Comparison of ENCODE assay signal across 8 mouse cellular contexts in the genomic region with DNA sequence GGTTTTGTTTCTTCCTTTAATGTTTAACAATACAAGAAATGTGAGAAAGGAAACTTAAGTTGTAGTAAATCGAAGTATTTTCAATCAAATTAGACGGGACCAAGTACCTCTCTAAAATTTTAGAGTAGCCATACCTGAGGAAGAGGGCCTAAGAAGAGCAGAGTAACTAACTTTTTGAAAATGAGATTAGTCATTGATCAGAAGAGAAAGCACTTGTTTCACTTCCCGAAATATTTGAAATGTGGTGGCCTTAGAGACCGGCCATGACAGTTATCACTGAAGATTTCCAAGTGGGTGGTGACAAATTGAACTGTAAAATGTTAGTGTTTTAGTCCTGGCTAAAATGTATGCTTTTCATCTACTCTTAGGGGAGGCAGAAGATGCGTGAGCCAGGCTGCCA. TPM values are rescaled to one million over a fixed set of nuclear protein-coding genes. Genes with fewer than 3 reads are reported as not detected.
DNase-seq lines count a peak whose midpoint lies in the region; ATAC-seq and TF ChIP-seq lines count a peak whose summit lies in the region.

No protein-coding gene starts in this region.

- 41% methylated on average over 5 of the region's 5 CpGs for WGBS in lung, postnatal 0 days
- 58% methylated on average over 5 of the region's 5 CpGs for WGBS in lung, adult 2 months
- 52% methylated on average over 5 of the region's 5 CpGs for WGBS in hindbrain, embryonic 10.5 days
- WGBS in liver, embryonic 16.5 days (ENCODE audit: insufficient replicate concordance): 39% methylated on average over 5 of the region's 5 CpGs
- WGBS in stomach, postnatal 0 days: 65% methylated on average over 5 of the region's 5 CpGs
- 73% methylated on average over 5 of the region's 5 CpGs for WGBS in kidney, adult 2 months
- 81% methylated on average over 5 of the region's 5 CpGs for WGBS in thymus, adult 2 months

- no peak for TF ChIP-seq CTCF in lung, postnatal 0 days (IDR thresholded peaks at IDR 0.05)
- no peak for TF ChIP-seq CTCF in lung, adult 2 months (IDR thresholded peaks at IDR 0.05; ENCODE audit: insufficient read depth, low read length)
- TF ChIP-seq CTCF in stomach, postnatal 0 days (IDR thresholded peaks at IDR 0.05; ENCODE audit: low read depth): no peak
- TF ChIP-seq CTCF in kidney, adult 2 months (conservative IDR thresholded peaks at IDR 0.05; ENCODE audit: insufficient read depth, insufficient read length, low read depth, low read length): no peak
- TF ChIP-seq CTCF in thymus, adult 2 months (IDR thresholded peaks at IDR 0.05; ENCODE audit: borderline replicate concordance, control insufficient read depth, extremely low read depth, insufficient read depth, low read length, poor library complexity): no peak

- peak overlapping the region; percentile 68 for H3K4me2 ChIP-seq in lung, postnatal 0 days (replicated peaks; ENCODE audit: low read depth, low read length)
- peak overlapping the region; percentile 51 for H3K4me2 ChIP-seq in liver, embryonic 16.5 days (ENCODE audit: low read depth, low read length)
- H3K4me2 ChIP-seq in stomach, postnatal 0 days (replicated peaks; ENCODE audit: low read depth): peak overlapping the region; percentile 53

- H3K4me3 ChIP-seq in lung, postnatal 0 days (ENCODE audit: low read depth, low read length): 0 out of 2 replicates have a peak overlapping the region, but pooled peaks have one; percentile 35
- no peak overlapping the region for H3K4me3 ChIP-seq in lung, adult 2 months (replicated peaks; ENCODE audit: extremely low read depth, low read depth, low read length)
- peak overlapping the region; percentile 50 for H3K4me3 ChIP-seq in hindbrain, embryonic 10.5 days
- H3K4me3 ChIP-seq in liver, embryonic 16.5 days (ENCODE audit: low read depth, low read length): no peak overlapping the region
- H3K4me3 ChIP-seq in stomach, postnatal 0 days (ENCODE audit: low read depth, low read length): peak overlapping the region; percentile 32
- H3K4me3 ChIP-seq in kidney, adult 2 months (ENCODE audit: insufficient read depth, low read depth, low read length): no peak overlapping the region
- no peak overlapping the region for H3K4me3 ChIP-seq in thymus, adult 2 months (ENCODE audit: control insufficient read depth, insufficient read depth, low read length)

- no peaks in the 10 kb centered on the region for H3K27me3 ChIP-seq in lung, postnatal 0 days (replicated peaks; ENCODE audit: insufficient read depth, low read length)
- no peaks in the 10 kb centered on the region for H3K27me3 ChIP-seq in hindbrain, embryonic 10.5 days (ENCODE audit: insufficient read depth, poor library complexity, severe bottlenecking)
- H3K27me3 ChIP-seq in liver, embryonic 16.5 days (ENCODE audit: control insufficient read depth, insufficient read depth, low read depth, low read length): no peaks in the 10 kb centered on the region
- no peaks in the 10 kb centered on the region for H3K27me3 ChIP-seq in stomach, postnatal 0 days (ENCODE audit: control insufficient read depth, insufficient read depth, low read length)
- H3K27me3 ChIP-seq in kidney, adult 2 months (replicated peaks; ENCODE audit: control insufficient read depth, insufficient read depth, low read length): no peaks in the 10 kb centered on the region
- H3K27me3 ChIP-seq in thymus, adult 2 months (ENCODE audit: control insufficient read depth, insufficient read depth, low read length): no peaks in the 10 kb centered on the region

- TF ChIP-seq EP300 in lung, postnatal 0 days (IDR thresholded peaks at IDR 0.05): no peak
- no peak for TF ChIP-seq EP300 in stomach, postnatal 0 days (optimal IDR thresholded peaks at IDR 0.05)

- H3K4me1 ChIP-seq in lung, postnatal 0 days (ENCODE audit: insufficient read depth, low read depth, low read length): peaks cover 4% of the 10 kb centered on the region; the same call in 1 of the 2 replicates
- H3K4me1 ChIP-seq in lung, adult 2 months (ENCODE audit: control insufficient read depth, insufficient read depth, low read length): no peaks in the 10 kb centered on the region; the same call in none of the 2 replicates
- H3K4me1 ChIP-seq in hindbrain, embryonic 10.5 days (replicated peaks): peaks cover 46% of the 10 kb centered on the region
- H3K4me1 ChIP-seq in liver, embryonic 16.5 days (ENCODE audit: control insufficient read depth, low read depth, low read length): peaks cover 14% of the 10 kb centered on the region
- 0 out of 2 replicates have a peak, but pooled peaks cover 3% of the 10 kb centered on the region for H3K4me1 ChIP-seq in stomach, postnatal 0 days (replicated peaks; ENCODE audit: control insufficient read depth, insufficient read depth)
- H3K4me1 ChIP-seq in kidney, adult 2 months (ENCODE audit: control insufficient read depth, insufficient read depth, low read length): peaks cover 6% of the 10 kb centered on the region; the same call in 1 of the 2 replicates
- peaks cover 42% of the 10 kb centered on the region for H3K4me1 ChIP-seq in thymus, adult 2 months (replicated peaks; ENCODE audit: control insufficient read depth, insufficient read depth, low read length)

- no peak for TF ChIP-seq POLR2A in lung, adult 2 months (IDR thresholded peaks at IDR 0.05; ENCODE audit: borderline replicate concordance, extremely low read depth, low read depth, low read length)
- TF ChIP-seq POLR2A in kidney, adult 2 months (IDR thresholded peaks at IDR 0.05; ENCODE audit: low read depth, low read length): no peak
- TF ChIP-seq POLR2A in thymus, adult 2 months (IDR thresholded peaks at IDR 0.05; ENCODE audit: control insufficient read depth, extremely low read depth, insufficient read depth, low read length, poor library complexity): no peak

- peak overlapping the region; percentile 83 for H3K27ac ChIP-seq in lung, postnatal 0 days (ENCODE audit: low read length)
- H3K27ac ChIP-seq in hindbrain, embryonic 10.5 days: peak overlapping the region; percentile 88
- H3K27ac ChIP-seq in liver, embryonic 16.5 days (ENCODE audit: low read length): no peak overlapping the region; the same call in 1 of the 2 replicates
- no peak overlapping the region; the same call in 1 of the 2 replicates for H3K27ac ChIP-seq in stomach, postnatal 0 days (replicated peaks)
- no peak overlapping the region; the same call in 1 of the 2 replicates for H3K27ac ChIP-seq in kidney, adult 2 months (ENCODE audit: insufficient read depth, low read depth, low read length)
- H3K27ac ChIP-seq in thymus, adult 2 months (ENCODE audit: control insufficient read depth, insufficient read depth, low read length): no peak overlapping the region

- no peak overlapping the region for H3K9ac ChIP-seq in lung, postnatal 0 days (replicated peaks; ENCODE audit: low read depth)
- H3K9ac ChIP-seq in liver, embryonic 16.5 days (ENCODE audit: low read depth, low read length): no peak overlapping the region
- H3K9ac ChIP-seq in stomach, postnatal 0 days (ENCODE audit: low read length): no peak overlapping the region

- ATAC-seq in lung, postnatal 0 days: no peak
- ATAC-seq in liver, embryonic 16.5 days (ENCODE audit: low read depth): no peak
- ATAC-seq in stomach, postnatal 0 days (ENCODE audit: low FRiP score, low TSS enrichment): no peak

- no peak for DNase-seq in lung, postnatal 0 days (ENCODE audit: low spot score)
- no peak for DNase-seq in lung, adult 2 months
- DNase-seq in hindbrain, embryonic 10.5 days (ENCODE audit: low spot score): no peak
- no peak for DNase-seq in stomach, postnatal 0 days (ENCODE audit: low spot score)
- DNase-seq in ovary, postnatal 36 days (ENCODE audit: low spot score): no peak
- DNase-seq in kidney, adult 2 months: no peak
- no peak for DNase-seq in thymus, adult 2 months

- H3K9me3 ChIP-seq in lung, postnatal 0 days (ENCODE audit: low read length): no peaks in the 10 kb centered on the region
- no peaks in the 10 kb centered on the region for H3K9me3 ChIP-seq in hindbrain, embryonic 10.5 days
- no peaks in the 10 kb centered on the region for H3K9me3 ChIP-seq in liver, embryonic 16.5 days (replicated peaks; ENCODE audit: control insufficient read depth, low read length)
- H3K9me3 ChIP-seq in stomach, postnatal 0 days (ENCODE audit: control insufficient read depth, low read length): no peaks in the 10 kb centered on the region

- H3K36me3 ChIP-seq in lung, postnatal 0 days (ENCODE audit: insufficient read depth, low read length): no peaks in the 10 kb centered on the region
- H3K36me3 ChIP-seq in hindbrain, embryonic 10.5 days: peaks cover 11% of the 10 kb centered on the region
- no peaks in the 10 kb centered on the region for H3K36me3 ChIP-seq in liver, embryonic 16.5 days (ENCODE audit: control insufficient read depth, insufficient read depth)
- H3K36me3 ChIP-seq in stomach, postnatal 0 days (ENCODE audit: control insufficient read depth, insufficient read depth, low read length): no peaks in the 10 kb centered on the region
- H3K36me3 ChIP-seq in kidney, adult 2 months (ENCODE audit: control insufficient read depth, insufficient read depth, low read length): no peaks in the 10 kb centered on the region
- no peaks in the 10 kb centered on the region for H3K36me3 ChIP-seq in thymus, adult 2 months (ENCODE audit: control insufficient read depth, insufficient read depth, low read length)

RNA-seq across cellular contexts. Expression of gene Dusp6, which starts 59.9 kb away (rescaled TPM):
- 49.7 and 63.2 TPM in 2 replicates for polyA plus RNA-seq in lung, postnatal 0 days (2015; fragmentation: Nextera tagmentation; extraction: Ambion mirVana)
- 81.2 and 85.4 TPM in 2 replicates for polyA plus RNA-seq in lung, adult 2 months (2012; rRNA removed)
- polyA plus RNA-seq in hindbrain, embryonic 10.5 days (2016; fragmentation: Nextera tagmentation; extraction: Ambion mirVana): 38.2 and 63.0 TPM in 2 replicates
- 25.1 and 29.0 TPM in 2 replicates for polyA plus RNA-seq in liver, embryonic 16.5 days (2015; fragmentation: Nextera tagmentation; extraction: Ambion mirVana)
- polyA plus RNA-seq in stomach, postnatal 0 days (2015; fragmentation: Nextera tagmentation; extraction: Ambion mirVana): 17.4 and 18.7 TPM in 2 replicates
- polyA plus RNA-seq in kidney, adult 2 months (2012; rRNA removed): 46.6 and 50.5 TPM in 2 replicates
- 43.9 and 46.1 TPM in 2 replicates for polyA plus RNA-seq in thymus, adult 2 months (2012; rRNA removed)

Comparison
In these comparisons a context has a peak if more than half of its experiments do, and no peak if none do; other contexts are left out.
1. H3K4me3 ChIP-seq: peak in lung, postnatal 0 days (single experiment), hindbrain, embryonic 10.5 days (single experiment) and stomach, postnatal 0 days (single experiment); none in lung, adult 2 months (single experiment), liver, embryonic 16.5 days (single experiment), kidney, adult 2 months (single experiment) and thymus, adult 2 months (single experiment).
2. H3K27ac ChIP-seq: peak in lung, postnatal 0 days (single experiment) and hindbrain, embryonic 10.5 days (single experiment); none in liver, embryonic 16.5 days (single experiment), stomach, postnatal 0 days (single experiment), kidney, adult 2 months (single experiment) and thymus, adult 2 months (single experiment).
3. Peak in every context shown above with its lines, with median percentiles within 50 percentile points of each other: H3K4me2 ChIP-seq.